Mouse (Mus musculus) CD4-positive, CD25-positive, alpha-beta regulatory T cell, adult 2 months (primary cell): ENCODE data around the gene 3100002H09Rik.

ENCODE experiments used
- DNase-seq: peaks from one replicate; pipeline ENCODE4 v3.0.0-alpha.2; 2012; ENCODE audit warnings: low read depth, low spot score

The 3100002H09Rik gene

GRCm38 (mm10) chr4:124615406-124615960, 4.9 kb upstream of the 3100002H09Rik start:
- DNase-seq = no peak

GRCm38 (mm10) chr4:124614189-124614588, 3.6 kb upstream of the 3100002H09Rik start:
- DNase-seq = no peak

DNA sequence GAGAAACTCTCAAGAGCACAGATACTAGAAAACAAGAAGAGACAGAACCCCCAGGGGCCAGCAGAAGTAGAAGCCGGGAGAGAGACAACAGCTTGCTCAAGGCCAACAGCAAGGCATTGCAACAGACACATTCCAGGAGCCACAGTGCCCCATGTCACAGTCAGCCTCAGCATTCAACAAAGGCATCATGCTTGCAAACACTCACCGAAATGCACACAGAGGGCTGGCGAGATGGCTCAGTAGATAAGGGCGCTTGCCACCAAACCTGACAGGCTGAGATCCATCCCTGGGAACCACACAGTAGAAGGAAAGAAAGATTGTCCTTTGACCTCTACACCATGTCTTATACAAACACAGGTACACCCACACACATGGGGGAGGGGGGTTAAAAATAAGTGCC, 1.2 kb upstream of the 3100002H09Rik start:
- DNase-seq = no peak

DNA sequence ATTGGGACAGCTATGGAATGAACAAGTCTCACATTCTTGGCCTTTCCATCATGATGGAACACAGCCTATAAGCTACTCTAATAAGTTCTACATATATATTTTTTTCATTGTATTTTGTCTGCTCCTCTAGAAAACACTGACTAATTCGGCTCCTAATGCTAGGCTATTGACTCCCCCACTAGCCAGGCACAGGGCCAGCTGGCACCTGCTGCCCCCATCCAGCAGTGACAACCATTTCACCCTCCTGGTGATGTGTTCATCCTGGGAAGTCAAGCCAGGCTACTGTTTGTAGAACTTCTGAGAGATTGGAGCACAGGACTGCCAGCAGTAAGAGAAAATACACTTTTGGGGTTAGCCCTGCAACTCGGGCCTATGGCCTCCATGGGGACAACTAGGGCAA, 537 bp downstream of the 3100002H09Rik start:
- no peak for DNase-seq

- no peak for DNase-seq
Measured at GRCm38 (mm10) chr4:124607166-124607565, 3.4 kb downstream of the 3100002H09Rik start.

DNA sequence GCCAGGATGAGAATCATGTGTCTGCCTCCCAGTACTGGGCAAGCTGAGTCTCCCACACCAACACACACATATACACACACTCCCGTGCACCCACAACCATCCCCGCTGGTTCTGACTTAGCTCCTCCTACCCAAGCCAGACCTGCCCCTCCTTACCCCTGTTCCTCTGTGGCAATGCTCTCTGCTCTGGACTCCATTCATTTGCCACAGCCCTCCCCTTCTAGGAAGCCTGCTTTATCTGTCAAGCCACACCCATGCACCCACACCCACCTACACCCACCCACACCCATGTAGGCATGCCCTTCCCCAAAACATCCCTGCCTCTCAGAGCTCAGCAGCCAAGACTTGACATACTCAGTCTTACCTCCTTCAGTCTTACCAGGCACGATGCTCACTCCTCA, 4.4 kb downstream of the 3100002H09Rik start:
- no peak for DNase-seq

GRCm38 (mm10) chr4:124605255-124605654, 5.3 kb downstream of the 3100002H09Rik start:
- DNase-seq = no peak

DNA sequence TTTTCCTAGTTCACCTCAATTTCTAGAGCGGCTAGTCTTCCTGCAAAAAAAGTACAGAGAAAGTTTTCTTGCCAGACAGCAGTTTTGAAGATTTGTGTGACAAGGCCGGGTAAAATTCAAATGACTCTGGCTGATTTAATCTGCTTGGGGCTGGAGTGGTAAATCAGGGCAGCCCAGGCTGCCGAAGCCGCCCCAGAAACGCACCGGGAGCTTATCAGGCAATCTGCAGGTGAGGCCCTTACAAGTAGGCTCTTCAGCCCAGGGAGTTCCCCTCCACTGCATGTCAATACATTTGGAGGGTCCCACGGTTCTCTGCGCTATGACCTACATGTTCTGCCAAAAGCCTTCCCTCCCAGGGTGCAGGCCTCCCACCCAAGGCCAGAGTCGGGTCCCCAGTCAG, 6.9 kb downstream of the 3100002H09Rik start:
- DNase-seq = no peak

GRCm38 (mm10) chr4:124595929-124596328, 14.7 kb downstream of the 3100002H09Rik start:
- DNase-seq = no peak

GRCm38 (mm10) chr4:124594933-124595332, 15.7 kb downstream of the 3100002H09Rik start:
- DNase-seq = no peak

DNA sequence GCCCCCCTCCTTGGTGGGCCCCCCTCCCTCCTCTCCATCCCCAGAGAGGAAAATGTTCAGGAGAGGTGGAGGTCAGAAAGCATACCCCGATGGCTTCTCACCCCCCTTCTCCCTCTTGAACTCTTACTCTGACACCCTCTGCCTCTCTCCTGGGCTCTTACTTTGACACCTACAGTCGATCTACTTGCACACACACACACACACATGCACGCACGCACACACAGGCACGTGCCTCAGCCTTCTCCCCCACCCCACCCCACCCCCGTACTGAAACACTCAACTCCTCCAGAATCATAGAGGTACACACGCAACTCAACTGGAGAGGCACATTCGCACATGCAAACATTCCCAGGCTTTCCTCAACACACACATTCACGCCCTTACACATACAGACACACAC, 16.9 kb downstream of the 3100002H09Rik start:
- no peak for DNase-seq

GRCm38 (mm10) chr4:124593210-124593609, 17.4 kb downstream of the 3100002H09Rik start:
- no peak for DNase-seq

GRCm38 (mm10) chr4:124592241-124592640, 18.4 kb downstream of the 3100002H09Rik start:
- DNase-seq = no peak

GRCm38 (mm10) chr4:124580695-124581094, 29.9 kb downstream of the 3100002H09Rik start:
- no peak for DNase-seq

- no peak for DNase-seq
Measured at GRCm38 (mm10) chr4:124575955-124576445, 34.6 kb downstream of the 3100002H09Rik start.

- DNase-seq = no peak
Measured at GRCm38 (mm10) chr4:124575269-124575954, 35.2 kb downstream of the 3100002H09Rik start.

GRCm38 (mm10) chr4:124573586-124573985, 37.0 kb downstream of the 3100002H09Rik start:
- DNase-seq = no peak

DNA sequence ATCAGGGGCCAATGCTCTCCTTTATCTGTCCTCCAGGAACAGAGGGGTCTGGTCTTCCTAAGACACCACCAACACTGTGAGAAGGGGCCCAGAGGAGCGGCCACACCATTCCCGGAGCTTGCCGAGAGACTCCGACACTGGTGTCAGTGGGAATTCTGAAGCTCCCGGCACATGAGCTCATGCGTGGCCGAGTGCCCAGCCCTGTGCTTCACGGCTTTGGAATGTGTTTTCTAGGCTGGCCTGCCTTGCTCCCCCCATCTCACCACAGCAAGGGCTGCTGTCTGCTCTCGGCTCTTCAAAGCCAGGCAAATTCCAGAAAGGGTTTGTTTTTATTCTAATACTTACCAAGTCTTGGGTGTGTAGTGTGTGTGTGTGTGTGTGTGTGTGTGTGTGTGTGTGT, 39.6 kb downstream of the 3100002H09Rik start:
- no peak for DNase-seq

DNA sequence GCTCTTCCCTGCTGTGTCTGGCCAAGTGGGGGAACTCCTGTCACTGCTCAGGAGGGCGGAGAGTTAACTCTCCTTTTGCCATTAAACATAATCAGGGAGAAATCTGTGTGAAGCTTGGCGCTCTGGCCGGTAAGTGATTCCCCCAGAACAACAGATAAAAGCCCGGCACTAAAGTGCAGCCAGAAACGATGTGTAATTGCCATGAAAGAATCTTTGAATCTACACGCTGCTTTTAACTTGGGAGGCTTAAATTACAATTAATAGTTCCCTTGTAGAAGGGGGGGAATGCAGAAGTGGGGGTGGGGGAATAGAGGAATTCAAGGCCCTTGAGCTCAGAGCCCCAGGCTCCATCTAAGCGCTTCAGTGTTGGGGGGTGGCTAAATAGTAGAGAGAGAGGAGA, 40.9 kb downstream of the 3100002H09Rik start:
- no peak for DNase-seq

GRCm38 (mm10) chr4:124563371-124563770, 47.2 kb downstream of the 3100002H09Rik start:
- DNase-seq = no peak

DNA sequence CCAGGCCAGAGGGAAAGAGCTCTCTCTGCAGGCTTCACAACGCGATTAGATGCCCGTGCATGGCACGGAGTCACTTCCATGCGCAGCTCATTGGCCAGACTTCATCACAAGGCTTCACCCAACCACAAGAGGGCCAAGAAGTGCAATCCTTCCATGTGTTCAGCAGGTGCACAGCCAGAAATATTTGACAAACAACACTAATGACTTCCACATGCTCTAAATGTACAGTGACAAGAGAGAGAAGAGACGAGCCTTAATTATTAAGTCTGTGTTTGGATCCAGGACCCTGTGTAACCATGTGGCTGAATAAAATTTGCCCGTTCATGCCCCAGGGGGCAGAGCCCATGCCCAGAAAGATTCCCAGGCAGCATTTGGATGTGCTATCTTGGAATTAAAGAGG, 47.9 kb downstream of the 3100002H09Rik start:
- no peak for DNase-seq
